Mouse (Mus musculus): Measurements from ENCODE around the gene Krt20.

DNA sequence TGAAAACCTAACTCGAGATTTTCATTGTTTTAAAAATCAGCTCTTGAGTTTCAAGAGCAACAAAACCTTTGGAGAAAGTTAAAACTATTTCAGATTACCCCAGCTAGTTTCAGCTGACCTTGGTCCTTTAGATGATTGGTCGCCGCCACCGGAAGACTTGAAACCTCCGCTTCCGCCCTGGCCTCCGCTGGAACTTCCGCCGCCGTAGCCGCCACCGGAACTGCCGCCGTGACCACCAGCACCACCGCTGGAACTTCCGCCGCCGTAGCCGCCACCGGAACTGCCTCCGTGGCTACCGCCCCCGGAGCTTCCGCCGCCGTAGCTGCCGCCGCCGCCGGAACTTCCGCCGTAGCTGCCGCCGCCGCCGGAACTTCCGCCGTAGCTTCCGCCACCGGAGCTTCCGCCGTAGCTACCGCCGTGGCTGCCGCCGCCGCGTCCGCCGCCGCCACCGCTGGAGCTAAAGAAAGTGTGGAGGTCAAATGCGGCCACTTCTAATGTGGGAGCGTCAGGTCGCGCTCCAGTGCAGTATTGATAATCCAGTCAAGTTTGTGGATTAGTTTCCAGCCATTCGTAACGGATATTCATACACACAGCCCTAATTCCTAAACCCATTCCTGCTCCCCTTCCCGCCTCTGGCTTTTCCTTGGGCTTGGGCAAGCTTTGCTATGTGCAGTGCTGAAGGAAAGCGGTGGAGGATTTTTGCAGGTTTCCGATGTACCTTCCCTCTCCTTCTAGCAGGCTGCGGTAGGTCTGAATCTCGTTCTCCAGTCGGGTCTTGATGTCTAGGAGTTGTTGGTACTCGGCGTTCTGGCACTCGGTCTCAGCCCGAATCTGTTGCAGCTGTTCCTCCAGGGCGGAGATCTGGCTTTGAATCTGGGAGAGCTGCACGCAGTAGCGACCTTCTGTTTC, 51.9 kb downstream of the Krt20 start:
- TF ChIP-seq CTCF (conservative IDR thresholded peaks at IDR 0.05; ENCODE audit: insufficient read depth, insufficient read length, low read depth, low read length) = no peak
- peak; percentile 10 for TF ChIP-seq POLR2A (IDR thresholded peaks at IDR 0.05; ENCODE audit: low read depth, low read length)
